Mouse (Mus musculus) heart, adult 8-10 months (tissue): ENCODE data around the gene Arhgef28. TPM values are rescaled to one million over a fixed set of nuclear protein-coding genes. Genes with fewer than 3 reads are reported as not detected.

ENCODE experiments used
- DNase-seq: peaks from one replicate; pipeline ENCODE4 v3.0.0; 2022; ENCODE audit warnings: low spot score
- total RNA-seq, 4 experiments: library from RNA; stranded (reverse); gene quantifications; 2 replicates each; pipeline ENCODE4 v1.2.4; 2022

Gene Arhgef28
- total RNA-seq, 4 experiments from 2014 or later, result 4.6 to 6.7 (median 5.6) TPM

- no peak for DNase-seq
Measured at GRCm38 (mm10) chr13:98183157-98183878, 22.9 kb downstream of the Arhgef28 start.

GRCm38 (mm10) chr13:98182330-98182729, 23.9 kb downstream of the Arhgef28 start:
- DNase-seq, result no peak

- DNase-seq, result peak; percentile 22
Measured at GRCm38 (mm10) chr13:98180636-98181035, 25.6 kb downstream of the Arhgef28 start.

GRCm38 (mm10) chr13:98175323-98176007, 30.8 kb downstream of the Arhgef28 start:
- DNase-seq, result no peak

GRCm38 (mm10) chr13:98173008-98173407, 33.2 kb downstream of the Arhgef28 start:
- DNase-seq, result no peak

GRCm38 (mm10) chr13:98172365-98172764, 33.9 kb downstream of the Arhgef28 start:
- no peak for DNase-seq

GRCm38 (mm10) chr13:98171706-98172105, 34.5 kb downstream of the Arhgef28 start:
- no peak for DNase-seq

GRCm38 (mm10) chr13:98171257-98171656, 35.0 kb downstream of the Arhgef28 start:
- DNase-seq, result no peak

- no peak for DNase-seq
Measured at GRCm38 (mm10) chr13:98164878-98165277, 41.4 kb downstream of the Arhgef28 start.

GRCm38 (mm10) chr13:98161496-98161895, 44.7 kb downstream of the Arhgef28 start:
- DNase-seq, result no peak

GRCm38 (mm10) chr13:98156656-98157055, 49.6 kb downstream of the Arhgef28 start:
- no peak for DNase-seq

GRCm38 (mm10) chr13:98152759-98153158, 53.5 kb downstream of the Arhgef28 start:
- DNase-seq, result no peak

- DNase-seq, result no peak
Measured at GRCm38 (mm10) chr13:98147532-98147931, 58.7 kb downstream of the Arhgef28 start.

GRCm38 (mm10) chr13:98146573-98147160, 59.6 kb downstream of the Arhgef28 start:
- no peak for DNase-seq

- no peak for DNase-seq
Measured at GRCm38 (mm10) chr13:98145310-98145709, 60.9 kb downstream of the Arhgef28 start.

- DNase-seq, result no peak
Measured at GRCm38 (mm10) chr13:98143000-98143399, 63.2 kb downstream of the Arhgef28 start.

- no peak for DNase-seq
Measured at GRCm38 (mm10) chr13:98140626-98141025, 65.6 kb downstream of the Arhgef28 start.

GRCm38 (mm10) chr13:98138786-98139185, 67.5 kb downstream of the Arhgef28 start:
- no peak for DNase-seq

GRCm38 (mm10) chr13:98135890-98136555, 70.2 kb downstream of the Arhgef28 start:
- DNase-seq, result no peak

- no peak for DNase-seq
Measured at GRCm38 (mm10) chr13:98132951-98133350, 73.3 kb downstream of the Arhgef28 start.

GRCm38 (mm10) chr13:98132264-98132663, 74.0 kb downstream of the Arhgef28 start:
- DNase-seq, result no peak

GRCm38 (mm10) chr13:98125666-98126065, 80.6 kb downstream of the Arhgef28 start:
- no peak for DNase-seq
